Mouse (Mus musculus): ENCODE measurements around the gene Wdr91.

DNA sequence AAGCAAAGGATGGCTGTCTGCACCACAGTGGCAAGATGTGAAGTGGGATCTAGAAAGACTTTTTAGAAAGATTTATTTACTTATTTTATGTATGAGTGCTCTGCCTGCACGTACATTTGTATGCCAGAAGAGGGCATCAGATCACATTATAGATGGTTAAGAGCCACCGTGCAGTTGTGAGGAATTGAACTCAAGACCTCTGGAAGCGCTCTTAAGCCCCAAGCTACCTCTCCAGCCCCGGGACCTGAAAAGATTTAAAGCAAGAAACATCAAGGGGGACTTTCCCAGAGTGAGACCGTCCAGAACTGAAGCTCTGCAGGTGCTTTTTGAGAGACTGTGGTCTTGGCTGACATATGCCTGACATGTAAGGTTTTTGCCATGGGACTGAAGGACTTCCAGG, 26.1 kb upstream of the Wdr91 start:
- TF ChIP-seq CTCF (IDR thresholded peaks at IDR 0.05; ENCODE audit: low read depth, low read length), result no peak
- TF ChIP-seq GATA1 (IDR thresholded peaks at IDR 0.05; ENCODE audit: borderline replicate concordance, low read length), result no peak
- no peak for TF ChIP-seq POLR2AphosphoS5 (IDR thresholded peaks at IDR 0.05; ENCODE audit: insufficient replicate concordance, low read depth, low read length)
- no peak for TF ChIP-seq TAL1 (conservative IDR thresholded peaks at IDR 0.05; ENCODE audit: low read depth, low read length)
- no peak for TF ChIP-seq GATA2 (IDR thresholded peaks at IDR 0.05; ENCODE audit: borderline replicate concordance, low read depth, low read length)

Measured in G1E (cell line).